Mouse (Mus musculus): ENCODE measurements around the gene Olfr1442.
"Not testable (repeated sequence)": the region's sequence is repeated elsewhere in the genome, so short reads cannot be mapped to it uniquely, and the experiment has no call there.

Gene Olfr1442

GRCm38 (mm10) chr19:12670139-12670538 lies at the start of gene Olfr1442:
Gene Olfr1442 (plus strand): TSS chr19:12670439.
- no peak for DNase-seq (ENCODE audit: low spot score in 2 of 2)

GRCm38 (mm10) chr19:12633176-12633575 lies 37.1 kb upstream of the Olfr1442 start, which contains the start of gene Glyat:
Gene Glyat (plus strand): TSS chr19:12633308.
- DNase-seq (ENCODE audit: low spot score in 2 of 2) = no peak

DNA sequence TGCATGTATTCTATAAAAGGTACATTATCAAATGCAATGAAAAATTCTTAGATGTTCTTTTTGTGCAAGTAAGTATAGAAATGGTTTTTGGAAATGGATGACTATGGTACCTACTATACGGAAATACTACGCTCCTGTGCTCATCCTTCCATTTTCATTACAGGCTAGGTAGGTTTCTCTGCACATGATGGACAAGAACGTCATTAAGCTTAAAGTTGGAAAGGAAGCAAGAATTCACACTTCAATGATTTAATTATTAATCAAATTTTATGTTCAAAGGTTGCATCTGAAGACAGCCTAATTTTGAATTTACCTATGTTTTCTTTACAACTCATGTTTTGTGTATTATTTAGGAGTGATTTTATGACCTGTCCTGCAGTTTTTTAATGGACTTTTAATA lies 36.0 kb upstream of the Olfr1442 start:
- DNase-seq (ENCODE audit: low spot score in 2 of 2) = no peak

DNA sequence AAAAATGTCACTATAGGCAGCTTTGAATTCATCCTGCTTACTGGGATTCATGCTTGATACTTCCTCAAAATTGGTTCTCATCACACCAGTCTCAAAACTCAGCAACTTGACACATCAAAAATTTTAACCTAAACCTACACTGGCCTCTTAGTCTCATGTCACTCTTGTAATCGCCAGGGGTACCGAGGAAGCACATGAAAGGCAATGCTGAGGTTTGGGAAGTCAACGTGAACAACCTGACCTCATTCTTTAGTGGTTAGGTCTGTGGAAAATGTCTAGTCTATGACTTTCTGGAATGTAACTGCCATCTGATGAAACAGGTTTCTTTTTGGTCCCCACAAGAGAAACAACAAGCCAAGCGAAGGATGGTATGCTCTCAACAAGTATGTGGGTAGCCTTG lies 35.3 kb upstream of the Olfr1442 start:
- DNase-seq (ENCODE audit: low spot score in 2 of 2) = no peak

DNA sequence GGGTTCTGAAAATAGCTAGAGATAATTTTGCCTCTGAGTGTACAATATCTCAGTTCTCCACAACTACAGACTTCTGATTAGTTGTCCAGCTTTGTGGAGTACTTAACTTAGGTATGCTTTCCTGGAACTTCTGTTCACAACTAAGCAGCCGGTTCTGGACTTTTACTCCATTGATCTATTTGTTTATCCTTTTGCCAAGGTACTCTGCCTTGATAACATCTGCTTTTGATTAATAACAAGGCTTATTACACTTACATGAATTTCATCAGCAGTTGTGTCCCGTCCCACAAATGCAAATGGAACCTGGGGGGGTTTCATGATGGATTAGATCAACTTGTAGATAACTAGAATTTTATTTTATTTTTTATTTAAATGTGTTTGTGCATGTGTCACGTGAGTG lies 33.4 kb upstream of the Olfr1442 start:
- DNase-seq (ENCODE audit: low spot score in 2 of 2) = no peak

GRCm38 (mm10) chr19:12638049-12638448 lies 32.2 kb upstream of the Olfr1442 start:
- no peak for DNase-seq (ENCODE audit: low spot score in 2 of 2)

GRCm38 (mm10) chr19:12649511-12649910 lies 20.7 kb upstream of the Olfr1442 start:
- DNase-seq (ENCODE audit: low spot score in 2 of 2) = no peak

GRCm38 (mm10) chr19:12666156-12666555 lies 4.1 kb upstream of the Olfr1442 start:
- no peak for DNase-seq (ENCODE audit: low spot score in 2 of 2)

- DNase-seq (ENCODE audit: low spot score in 2 of 2) = not testable (repeated sequence)
Measured at GRCm38 (mm10) chr19:12668601-12669000, 1.6 kb upstream of the Olfr1442 start.

- no peak for DNase-seq (ENCODE audit: low spot score in 2 of 2)
Measured at GRCm38 (mm10) chr19:12671051-12671450, 812 bp downstream of the Olfr1442 start.

GRCm38 (mm10) chr19:12677812-12678211 lies 7.6 kb downstream of the Olfr1442 start, which contains the start of gene Olfr1443:
Gene Olfr1443 (plus strand): TSS chr19:12678112.
- no peak for DNase-seq (ENCODE audit: low spot score in 2 of 2)

- no peak for DNase-seq (ENCODE audit: low spot score in 2 of 2)
Measured at GRCm38 (mm10) chr19:12684638-12685037, 14.4 kb downstream of the Olfr1442 start.

DNA sequence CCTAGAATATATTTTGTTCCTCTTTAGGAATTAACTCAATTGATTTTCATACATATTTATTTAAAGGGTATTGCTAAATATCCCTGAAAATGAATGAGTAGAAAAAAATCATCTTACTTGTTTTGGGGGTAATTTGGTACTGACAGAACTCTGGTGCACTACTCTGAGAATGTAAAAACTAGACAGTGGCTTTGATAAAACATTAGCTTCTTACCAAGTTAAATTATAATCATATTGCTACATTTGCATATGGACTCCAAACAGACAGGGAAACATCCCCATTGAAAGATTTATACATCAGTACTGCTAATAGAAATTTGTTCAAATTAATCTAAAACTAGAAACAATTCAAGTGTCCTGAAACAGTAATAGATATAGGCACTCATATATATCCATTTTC lies 15.0 kb downstream of the Olfr1442 start:
- no peak for DNase-seq (ENCODE audit: low spot score in 2 of 2)

DNA sequence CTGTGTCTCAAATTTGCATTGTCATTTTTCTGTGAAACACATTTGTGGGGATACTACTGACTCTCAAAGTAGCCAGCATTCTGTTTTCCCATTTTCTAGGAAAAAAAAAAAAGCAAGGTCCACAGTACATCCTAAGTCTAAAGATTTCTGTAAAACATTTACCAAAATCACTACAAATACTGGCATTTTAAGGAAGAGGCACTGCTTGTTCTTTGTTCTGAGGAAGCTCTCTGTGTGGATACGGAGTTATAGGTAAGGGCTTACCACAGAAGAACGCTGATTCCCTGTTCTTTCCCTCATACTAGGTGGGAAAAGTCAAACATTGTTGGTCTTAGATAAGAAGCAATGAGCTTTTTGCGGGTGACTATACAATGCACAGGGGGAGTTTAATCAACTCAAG lies 25.4 kb downstream of the Olfr1442 start, which contains the start of gene Keg1:
TSS of gene Keg1 (plus strand) at position 197 of the 400 bp plus-strand sequence.
- DNase-seq (ENCODE audit: low spot score in 2 of 2) = no peak

GRCm38 (mm10) chr19:12696221-12696620 lies 26.0 kb downstream of the Olfr1442 start:
- no peak for DNase-seq (ENCODE audit: low spot score in 2 of 2)

DNA sequence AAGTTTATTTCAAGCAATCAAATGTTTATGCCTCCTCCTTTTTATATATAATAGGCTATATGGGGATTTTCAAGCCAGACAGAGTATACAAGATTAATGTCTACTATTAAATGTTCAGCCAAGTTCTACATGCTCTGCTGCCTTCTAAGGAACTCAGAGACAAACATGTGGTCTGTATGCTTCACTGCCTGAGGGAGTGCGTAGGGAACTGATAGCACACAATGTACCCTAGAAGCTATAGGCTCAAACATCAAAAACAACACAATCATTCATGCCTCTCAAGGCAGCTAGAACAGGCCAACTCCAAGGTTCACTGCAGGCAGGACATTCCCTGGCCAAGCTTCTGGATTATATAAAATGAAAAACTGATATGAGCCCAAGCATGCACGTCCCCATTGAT lies 38.2 kb downstream of the Olfr1442 start:
- DNase-seq (ENCODE audit: low spot score in 2 of 2) = no peak

GRCm38 (mm10) chr19:12708986-12709385 lies 38.7 kb downstream of the Olfr1442 start:
- no peak for DNase-seq (ENCODE audit: low spot score in 2 of 2)

- no peak for DNase-seq (ENCODE audit: low spot score in 2 of 2)
Measured at GRCm38 (mm10) chr19:12719189-12719588, 49.0 kb downstream of the Olfr1442 start.

DNA sequence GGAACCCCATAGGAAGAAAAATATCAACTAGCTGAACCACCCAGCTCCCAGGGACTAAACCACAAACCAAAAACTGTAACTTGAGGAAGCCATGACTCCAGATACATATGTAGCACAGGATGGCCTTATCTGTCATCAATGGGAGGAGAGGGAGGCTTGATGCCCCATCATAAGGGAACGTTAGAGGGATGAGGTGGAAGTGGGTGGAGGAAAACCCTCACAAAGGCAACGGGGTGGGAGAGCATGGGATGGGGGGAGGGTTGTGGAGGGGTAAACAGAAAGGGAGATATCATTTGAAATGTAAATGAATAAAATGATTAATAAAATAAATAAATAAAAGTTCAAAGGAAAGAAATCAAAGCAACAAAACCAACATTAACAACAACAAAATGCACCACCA lies 50.2 kb downstream of the Olfr1442 start:
- no peak for DNase-seq (ENCODE audit: low spot score in 2 of 2)

DNA sequence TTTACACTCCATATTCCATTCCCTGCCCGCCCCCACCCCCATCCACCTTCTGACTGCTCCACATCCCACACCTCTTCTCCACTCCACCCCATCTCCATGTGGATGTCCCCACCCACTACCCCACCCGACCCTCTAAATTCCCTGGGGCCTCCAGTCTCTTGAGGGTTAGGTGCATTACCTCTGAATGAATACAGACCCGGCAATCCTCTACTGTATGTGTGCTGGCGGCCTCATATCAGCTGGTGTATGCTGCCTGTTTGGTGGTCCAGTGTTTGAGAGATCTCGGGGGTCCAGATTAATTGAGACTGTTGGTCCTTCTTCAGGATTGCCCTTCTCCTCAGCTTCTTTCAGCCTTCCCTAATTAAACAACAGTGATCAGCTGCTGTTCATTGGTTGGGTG lies 50.7 kb downstream of the Olfr1442 start:
- not testable (repeated sequence) for DNase-seq (ENCODE audit: low spot score in 2 of 2)

DNA sequence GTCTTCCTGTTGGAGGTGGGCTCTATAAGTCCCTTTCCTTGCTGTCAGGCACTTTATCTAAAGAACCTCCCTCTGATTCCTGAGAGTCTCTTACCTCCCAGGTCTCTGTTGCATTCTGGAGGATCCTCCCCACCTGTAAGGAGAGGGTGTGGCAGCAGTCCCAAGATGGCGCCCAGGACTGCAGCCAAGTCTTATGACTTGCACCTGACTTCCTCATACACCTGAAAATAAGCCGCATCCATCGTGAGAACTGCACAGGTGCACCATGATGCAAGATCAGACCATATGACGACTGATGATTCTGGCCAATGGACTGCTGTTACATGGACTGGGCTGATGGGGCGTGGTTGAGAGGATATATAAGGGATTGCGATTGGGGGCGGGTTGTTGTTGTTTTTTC lies 51.4 kb downstream of the Olfr1442 start:
- not testable (repeated sequence) for DNase-seq (ENCODE audit: low spot score in 2 of 2)

DNA sequence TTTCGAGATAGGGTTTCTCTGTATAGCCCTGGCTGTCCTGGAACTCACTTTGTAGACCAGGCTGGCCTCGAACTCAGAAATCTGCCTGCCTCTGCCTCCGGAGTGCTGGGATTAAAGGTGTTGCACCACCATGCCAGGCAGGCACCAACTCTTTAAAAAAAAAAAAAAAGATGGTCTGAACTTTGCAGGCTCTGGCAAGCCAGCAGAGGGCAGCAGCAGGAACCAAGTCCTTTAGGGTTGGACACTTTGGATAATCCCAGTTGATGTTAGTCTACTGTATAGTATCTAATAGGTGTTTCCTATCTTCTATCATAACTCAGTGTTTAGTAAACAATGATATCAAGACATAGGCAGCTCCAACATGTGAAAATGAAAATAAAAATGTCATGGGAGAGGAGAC lies 52.1 kb downstream of the Olfr1442 start:
- DNase-seq (ENCODE audit: low spot score in 2 of 2) = no peak

DNA sequence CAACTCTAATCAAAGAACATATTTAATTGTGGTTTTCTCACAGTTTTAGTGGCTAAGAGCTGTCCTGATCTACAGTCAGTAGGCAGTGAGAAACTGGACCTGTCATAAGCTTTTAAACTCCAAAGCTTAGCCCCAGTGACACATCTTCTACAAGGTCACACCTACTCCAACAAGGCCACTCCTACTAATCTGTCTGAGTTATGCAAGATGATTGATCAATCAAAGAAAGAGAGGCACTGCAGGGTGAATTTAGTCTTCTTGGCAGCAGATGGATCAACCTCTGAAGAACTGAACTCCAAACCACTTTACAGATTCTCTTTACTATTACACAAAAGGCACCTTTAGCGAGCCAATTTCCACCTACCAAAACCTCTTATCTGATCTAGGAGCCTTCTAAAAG lies 55.6 kb downstream of the Olfr1442 start:
- no peak for DNase-seq (ENCODE audit: low spot score in 2 of 2)

Measured in right cerebral cortex, postnatal 36 days (tissue).